Mouse (Mus musculus) thymus, postnatal 36 days (tissue): ENCODE measurements around the gene Pdzk1.

Experiments used
- DNase-seq, 2 experiments: peaks; one replicate each; pipeline ENCODE4 v3.0.0; 2022; ENCODE audit warnings: mixed read lengths in 2 of 2

Pdzk1 gene

DNA sequence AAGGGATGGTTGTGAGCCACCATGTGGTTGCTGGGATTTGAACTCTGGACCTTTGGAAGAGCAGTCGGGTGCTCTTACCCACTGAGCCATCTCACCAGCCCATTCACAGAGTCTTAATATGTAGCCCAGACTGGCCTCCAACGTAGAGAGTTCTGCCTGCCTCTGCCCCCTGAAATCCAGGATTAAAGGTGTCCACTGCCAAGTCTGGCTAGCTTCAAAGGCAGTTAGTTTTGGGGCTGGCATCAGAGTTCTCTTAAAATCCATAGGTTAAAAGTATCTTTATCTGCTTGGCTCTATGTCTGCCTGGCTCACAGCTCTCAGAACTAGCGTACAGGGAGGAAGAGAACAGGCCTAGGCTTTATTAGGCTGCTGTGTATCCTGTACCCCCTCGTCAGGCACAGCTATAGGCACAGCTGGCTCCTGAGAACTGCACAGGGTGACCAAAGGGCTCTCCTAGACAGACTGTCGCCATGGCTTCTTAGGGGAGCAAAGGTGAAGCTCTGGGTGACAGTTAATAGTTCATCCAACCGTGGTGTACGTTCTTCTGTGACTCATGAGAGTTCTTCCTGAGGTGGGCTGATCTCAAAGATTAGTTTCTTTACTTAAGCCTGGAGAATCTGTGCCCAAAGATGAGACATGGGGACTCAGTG lies 10.0 kb downstream of the Pdzk1 start:
- no peak for DNase-seq

DNA sequence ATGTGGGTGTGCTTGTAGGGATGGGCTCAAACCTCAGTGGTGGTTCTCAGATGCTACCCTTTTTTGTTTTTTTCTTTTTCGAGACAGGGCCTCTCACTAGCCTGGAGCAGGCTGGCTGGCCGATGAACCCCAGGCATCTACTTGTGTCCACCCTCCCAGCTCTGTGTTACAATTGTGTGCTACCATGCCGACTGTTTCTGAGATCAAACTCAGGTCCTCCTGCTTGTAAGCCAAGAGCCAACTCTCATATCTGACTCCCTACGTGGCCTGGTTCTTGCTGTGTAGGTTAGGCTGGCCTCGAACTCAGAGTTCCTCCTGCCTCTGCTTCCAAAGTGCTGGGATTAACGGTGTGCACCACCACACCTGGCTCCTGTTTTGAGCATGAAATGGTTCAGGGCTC lies 16.1 kb downstream of the Pdzk1 start:
- no peak for DNase-seq

DNA sequence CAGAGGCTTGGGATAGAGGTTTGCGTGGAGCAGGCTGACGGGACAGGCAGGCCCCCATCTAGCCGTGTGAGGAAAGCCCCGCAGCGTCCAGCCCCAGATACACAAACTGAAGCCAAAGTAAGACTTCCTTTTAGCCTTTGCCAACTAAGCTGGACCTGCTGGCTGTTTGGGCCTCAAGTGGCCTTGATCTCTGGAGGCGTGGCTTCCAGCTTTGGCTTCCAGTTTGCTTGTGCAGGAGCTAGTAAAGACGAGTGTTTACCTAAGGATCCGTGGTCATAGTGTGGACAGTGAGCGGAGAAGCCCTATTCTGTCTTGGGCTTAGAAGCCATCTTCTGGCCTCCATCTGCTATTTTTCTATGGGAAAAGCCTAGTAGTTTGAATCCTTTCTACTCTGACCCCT lies 16.7 kb downstream of the Pdzk1 start:
- DNase-seq: no peak

DNA sequence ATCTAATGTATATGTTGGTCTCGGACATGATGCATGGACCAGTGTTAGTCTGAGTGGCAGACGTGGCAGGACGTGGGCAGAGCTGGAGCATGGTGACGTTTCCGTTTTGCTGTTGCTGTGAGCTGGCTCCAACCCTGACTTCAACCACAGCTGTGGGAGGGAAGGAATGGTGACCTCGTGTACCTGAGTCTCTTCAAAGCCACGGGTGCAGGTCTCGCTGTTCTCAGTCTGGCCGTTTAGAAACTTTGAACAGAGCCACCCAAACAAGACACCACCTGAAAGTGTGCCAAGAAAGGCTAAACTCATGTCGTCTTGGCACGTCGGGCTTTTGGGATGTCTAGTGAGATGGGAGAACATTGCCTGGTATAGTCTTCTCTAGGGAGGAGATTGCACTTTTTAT lies 17.9 kb downstream of the Pdzk1 start:
- peak; percentile 11 to 20 for DNase-seq

DNA sequence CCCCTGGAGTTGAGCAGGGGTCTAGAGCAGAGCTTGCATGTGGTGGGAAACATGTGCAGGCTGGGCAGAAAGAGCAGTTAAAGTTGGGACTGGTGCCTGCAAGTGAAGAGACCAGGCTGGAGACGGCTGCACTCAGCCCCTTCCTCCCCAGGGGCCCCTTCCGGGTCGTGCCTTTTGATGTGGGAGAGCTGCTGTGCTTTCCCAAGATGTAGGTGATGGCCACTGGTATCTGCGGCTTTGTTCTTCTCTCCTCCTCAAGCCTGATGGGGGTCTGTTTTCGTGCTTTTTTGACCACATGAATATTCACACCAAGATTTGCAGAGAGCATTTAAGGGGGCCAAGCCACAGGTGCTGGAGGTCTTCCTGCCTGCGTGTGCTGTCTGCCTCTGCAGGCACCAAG lies 18.6 kb downstream of the Pdzk1 start:
- peak; percentile 46 to 50 for DNase-seq

DNA sequence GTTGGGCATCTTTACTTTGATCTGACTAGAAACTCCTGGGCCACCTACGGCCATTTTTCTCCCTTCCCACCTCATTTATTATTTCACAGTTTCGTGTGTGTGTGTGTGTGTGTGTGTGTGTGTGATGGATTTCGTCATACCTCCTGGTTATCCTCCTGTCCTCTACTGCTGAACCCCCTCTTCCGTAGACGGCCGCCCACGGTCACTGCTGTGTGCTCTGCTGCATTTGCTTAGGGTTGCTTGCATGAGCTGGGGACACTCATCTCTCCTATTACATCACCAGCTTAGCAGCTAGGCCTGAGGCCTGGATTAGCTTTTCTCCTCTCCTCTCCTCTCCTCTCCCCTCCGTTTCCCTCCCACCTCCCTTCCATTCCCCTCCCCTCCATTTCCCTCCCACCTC lies 19.4 kb downstream of the Pdzk1 start:
- no peak for DNase-seq

DNA sequence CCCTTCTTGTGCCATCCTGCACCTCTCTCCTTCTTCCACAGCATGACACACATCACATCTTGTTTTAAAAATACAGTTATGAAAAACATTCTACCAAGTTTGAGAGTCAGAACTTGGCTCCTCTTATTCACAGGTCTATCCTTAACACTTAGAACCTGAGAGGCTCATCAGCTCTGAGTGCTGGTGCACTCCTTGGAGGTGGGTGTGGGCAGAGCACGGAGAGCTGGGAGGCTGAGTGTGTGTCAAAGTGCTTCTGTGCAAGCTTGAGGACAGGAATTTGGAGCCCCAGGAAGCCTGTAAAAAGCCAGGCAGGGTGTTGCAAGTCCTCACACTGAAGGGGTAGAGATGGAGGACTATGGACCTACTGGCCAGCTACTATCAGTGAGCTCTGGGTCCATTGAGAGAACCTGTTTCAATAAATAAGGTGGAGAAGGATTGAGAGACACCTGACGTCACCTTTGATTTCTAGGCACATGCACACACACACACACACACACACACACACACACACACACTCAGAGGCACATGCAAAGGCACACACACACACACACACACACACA lies 20.2 kb downstream of the Pdzk1 start:
- DNase-seq: no peak

DNA sequence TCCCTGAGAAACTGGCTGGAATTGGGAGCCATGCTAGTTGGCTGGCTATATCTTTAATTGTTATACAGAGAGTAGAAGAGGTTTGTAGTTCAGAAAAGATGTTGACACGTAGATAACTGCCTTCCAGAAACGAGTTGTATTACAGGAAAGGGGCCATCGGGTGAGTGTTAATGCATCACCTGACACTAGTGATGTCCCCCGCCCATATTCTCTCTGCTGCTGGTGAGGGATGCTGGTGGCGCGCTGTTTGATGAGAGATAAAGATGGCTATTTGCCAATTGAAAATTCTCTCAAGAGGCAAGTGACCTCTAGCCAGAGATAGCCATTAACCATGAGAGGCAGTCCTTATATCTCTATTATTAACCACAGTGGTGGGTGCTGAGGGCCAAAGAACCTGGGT lies 23.5 kb downstream of the Pdzk1 start:
- no peak for DNase-seq

DNA sequence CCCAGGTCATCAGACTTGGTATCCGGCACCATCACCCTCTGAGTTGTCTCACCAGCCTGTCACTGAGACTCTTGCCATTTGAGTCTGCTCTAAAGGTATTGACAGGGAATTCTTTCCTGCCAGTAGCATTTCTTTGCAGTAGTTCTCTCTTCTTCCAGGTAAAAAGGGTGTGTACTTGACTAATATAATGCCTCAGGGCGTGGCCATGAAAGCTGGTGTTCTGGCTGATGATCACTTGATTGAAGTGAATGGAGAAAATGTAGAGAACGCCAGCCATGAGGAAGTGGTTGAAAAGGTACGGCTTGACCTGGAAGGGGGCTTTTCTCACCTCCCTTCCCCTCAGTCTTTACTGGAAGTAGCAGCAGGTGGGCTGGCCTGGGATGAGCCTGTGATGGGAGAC lies 25.3 kb downstream of the Pdzk1 start:
- DNase-seq: no peak

DNA sequence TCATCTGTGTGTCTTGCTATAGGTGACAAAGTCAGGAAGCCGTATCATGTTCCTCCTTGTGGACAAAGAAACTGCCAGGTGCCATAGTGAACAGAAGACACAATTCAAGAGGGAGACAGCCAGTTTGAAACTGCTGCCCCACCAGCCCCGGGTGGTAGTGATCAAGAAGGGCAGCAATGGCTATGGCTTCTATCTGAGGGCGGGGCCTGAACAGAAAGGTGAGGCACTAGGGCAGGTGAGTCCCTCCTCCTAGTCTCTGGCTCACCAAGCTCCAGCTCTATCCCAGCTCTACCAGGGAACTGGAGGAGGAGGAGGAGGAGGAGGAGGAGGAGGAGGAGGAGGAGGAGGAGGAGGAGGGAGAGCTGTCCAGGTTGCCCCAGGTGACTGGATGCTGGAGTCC lies 26.7 kb downstream of the Pdzk1 start:
- no peak for DNase-seq

DNA sequence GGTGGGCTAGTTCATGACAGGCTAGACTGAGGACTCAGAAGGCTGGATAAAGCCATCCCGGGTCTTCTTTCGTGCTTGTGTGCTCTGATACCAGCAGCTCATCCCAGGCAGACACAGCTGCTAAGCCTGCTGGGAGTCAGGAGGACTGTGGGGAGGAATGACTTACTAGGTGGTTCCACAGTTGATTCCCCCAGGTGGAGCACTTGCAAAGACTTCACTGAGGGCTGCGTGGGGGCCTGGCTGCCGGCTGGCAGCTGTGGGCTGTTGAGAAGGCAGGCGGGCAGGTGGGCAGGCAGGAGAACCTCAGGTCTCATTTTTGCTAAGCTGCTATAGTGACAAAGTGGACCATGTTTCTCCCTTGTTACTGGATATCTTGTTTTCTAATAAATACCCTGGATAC lies 31.4 kb downstream of the Pdzk1 start:
- DNase-seq: no peak

DNA sequence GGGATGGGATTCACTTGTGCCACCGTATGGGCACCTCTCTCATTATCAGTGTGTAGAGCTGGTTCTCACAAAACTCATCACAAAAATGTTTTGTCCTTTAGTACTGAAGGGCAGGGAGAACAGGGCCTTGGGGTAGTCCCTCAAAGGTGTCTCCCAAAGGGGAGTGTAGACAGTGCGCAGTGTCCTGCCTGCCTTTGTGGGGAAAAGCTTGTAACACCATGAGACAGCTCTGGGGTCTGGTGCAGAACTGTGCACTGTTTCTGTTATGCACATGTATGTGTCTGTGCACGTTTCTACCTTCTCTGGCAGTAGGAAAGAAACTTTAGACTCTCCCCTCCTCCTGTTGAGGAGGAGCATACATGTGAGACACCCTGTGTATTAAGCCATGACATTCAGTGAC lies 38.8 kb downstream of the Pdzk1 start:
- no peak for DNase-seq

DNA sequence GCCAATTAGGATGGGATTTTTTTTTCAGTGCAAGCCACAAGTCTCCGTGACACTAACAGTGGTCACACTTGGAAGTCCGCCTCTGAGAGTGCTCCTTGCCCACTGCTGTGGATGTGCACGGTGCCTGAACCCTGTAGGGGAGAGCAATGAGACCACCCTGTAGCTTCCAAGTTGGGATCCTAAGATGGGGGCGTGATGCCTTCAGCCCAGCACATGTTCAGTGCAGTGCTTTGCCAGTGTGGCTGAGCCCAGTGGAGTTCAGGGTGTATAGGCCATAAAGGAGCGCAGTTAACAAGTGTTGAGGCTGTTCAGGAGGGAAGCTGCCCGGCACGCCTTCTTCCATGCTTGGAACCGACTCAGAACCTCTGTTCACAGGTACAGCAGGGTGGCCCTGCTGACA lies 39.5 kb downstream of the Pdzk1 start:
- DNase-seq: no peak

DNA sequence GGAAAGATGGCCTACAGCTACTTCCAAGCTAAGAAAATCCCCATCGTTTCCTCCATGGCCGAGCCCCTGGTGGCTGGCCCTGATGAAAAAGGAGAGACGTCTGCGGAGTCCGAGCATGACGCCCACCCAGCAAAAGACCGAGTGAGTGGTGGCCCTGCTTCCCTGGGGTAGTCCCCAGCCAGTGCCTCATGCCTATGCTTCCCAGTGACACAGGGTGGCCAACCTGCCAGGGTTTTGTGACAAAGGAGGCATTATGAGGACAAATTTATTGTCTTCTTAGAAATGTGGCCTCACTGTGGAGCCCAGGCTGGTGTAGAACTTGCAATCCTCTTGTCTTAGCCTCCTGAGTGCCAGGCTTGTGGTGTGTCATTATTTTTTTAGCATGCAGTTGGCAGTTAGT lies 40.0 kb downstream of the Pdzk1 start:
- no peak for DNase-seq

DNA sequence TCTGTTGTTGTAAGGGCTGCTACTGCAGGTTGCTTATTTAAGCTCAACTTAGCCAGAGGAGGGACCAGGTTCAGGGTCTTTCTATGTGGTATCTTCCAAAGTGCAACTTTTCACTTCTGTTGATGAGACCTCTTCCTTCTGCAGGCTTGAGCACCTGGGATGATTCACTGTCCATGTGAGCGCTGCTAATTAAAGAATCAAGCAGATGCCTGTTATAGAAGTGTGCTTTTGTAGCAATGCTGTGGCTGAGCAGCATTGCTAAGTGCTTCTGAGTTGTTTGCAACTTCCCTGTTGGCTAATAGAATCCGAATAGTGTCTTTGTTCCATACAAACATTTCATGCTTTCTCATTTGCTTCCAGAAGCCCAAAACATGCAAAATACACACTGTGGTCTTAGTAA lies 41.2 kb downstream of the Pdzk1 start:
- no peak for DNase-seq

DNA sequence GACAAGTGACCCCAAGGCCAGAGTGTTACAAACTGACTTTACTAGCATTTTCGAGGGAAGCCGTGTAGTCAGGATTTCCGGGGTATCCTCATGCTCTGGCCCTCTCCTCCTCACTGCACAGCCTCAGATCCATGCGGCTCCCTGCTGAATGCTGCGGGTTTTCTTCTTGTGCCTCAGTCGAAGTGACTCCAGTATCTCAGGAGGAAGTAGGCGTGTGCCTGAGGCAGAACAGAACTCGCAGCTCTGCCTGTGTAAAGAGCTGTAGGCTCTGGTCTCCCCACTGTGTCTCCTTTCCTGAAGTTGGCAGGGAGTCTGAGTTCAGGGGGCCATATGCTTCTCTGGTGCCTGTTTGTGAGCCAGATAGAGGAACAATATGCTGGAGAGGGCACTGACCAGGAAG lies 42.0 kb downstream of the Pdzk1 start:
- DNase-seq: no peak

DNA sequence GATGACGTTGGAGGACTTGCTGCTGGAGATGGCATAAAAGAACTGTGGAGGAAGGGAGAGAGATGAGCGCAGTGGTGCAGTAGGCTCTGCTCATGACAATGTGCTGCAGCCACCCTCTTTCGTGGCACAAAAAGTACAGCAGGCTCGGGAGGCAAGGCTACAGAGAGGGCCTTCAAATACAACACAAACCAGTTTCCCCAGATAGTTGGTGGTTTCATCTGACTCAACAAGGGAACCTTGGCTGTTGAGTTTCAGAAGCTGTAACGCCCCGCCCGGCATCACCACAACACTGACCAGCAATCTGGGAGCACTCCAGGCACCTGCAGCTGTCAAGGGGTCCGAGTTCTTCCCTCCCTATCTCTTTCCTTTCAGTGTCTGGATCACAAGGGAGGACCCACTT lies 43.4 kb downstream of the Pdzk1 start:
- DNase-seq: no peak

DNA sequence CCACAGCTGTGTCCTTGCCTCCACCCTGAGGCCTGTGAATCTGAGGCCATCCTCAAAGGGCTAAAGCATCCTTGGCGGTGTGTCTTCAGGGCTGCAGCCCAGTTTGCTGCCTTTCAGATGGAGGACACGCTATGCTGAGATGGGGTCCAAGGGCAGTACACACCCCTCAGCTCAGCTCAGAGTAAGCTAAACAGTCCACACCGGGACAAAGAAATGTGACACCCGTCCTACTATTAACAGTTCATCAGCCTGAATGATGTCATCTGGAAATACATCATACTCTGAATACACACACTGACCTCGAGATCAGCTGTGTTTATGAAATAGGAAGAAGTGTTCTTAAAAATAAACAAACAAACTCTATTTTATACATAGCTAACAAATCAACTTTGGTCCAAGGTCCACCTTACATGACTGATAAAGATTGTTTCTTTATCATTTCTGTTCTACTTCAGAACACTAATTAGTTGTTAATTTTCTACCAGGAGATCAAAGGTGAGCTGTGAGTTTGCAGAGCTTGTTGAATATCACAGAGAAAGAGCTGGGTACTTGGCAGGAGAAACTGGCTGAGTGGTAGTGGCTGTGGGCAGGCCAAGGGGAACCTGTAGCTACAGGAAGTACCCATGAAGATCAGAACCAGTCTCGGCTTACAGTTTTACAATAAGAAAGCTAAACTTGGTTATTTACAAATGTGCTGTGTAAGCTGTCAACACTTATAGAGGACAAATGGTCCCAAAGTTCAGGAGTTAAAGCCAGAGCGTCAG lies 45.9 kb downstream of the Pdzk1 start:
- no peak for DNase-seq

DNA sequence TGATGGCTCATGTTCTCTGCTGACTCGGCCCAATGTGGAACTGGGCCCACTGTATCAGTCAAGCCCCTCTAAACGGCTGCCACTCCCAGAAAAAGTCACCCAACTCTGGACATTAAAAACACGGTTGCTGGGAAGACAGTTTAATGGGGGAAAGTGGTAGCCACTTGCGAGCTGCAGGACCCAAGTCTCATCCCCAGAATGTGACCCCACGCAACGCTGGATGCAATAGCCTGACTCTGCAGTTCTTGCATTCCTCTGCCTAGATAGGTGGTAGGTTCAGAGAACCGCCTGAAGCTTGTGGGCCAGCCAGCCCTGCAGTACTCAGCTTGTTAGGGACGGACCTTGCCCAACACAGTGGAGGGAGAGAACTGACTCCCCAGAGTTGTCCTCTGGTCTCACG lies 50.5 kb downstream of the Pdzk1 start:
- DNase-seq: no peak

DNA sequence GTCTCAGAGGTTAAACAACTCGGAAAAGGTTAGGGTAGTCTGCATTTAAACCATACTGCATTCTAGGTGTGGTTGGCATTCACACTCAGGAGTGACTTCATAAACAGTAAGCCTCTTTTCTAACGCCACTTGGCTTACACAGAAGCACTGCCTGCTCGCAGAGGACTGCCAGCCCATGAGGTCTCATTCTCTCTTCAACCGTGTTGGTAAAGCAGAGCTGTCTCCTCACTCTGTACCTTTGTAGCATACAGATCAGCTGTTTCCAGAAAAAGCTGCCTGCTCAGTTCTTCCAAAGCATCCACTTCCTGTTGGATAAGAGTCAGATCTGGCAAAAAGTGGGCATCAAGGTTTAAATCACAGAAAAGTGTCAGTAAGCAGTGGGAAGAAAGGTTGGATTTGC lies 51.3 kb downstream of the Pdzk1 start:
- no peak for DNase-seq

DNA sequence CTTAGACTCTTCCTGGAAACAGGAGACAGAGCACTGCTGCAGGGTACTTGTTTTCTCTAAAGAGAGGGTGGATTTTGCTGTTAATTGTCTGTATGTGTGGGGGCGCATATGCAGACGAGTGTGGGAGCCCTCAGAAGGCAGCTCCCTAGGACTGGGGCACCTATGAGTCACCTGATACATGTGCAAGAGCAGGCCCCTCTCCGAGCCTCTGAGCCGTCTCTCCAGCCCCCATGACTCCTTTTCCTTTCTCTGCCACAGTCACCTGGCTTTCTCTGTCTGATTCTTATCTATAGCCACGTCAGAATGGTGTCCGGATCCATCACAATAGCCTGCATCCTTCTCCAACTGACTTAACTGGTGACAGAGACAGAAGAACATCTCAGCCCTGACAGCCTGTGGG lies 52.5 kb downstream of the Pdzk1 start:
- DNase-seq: no peak

DNA sequence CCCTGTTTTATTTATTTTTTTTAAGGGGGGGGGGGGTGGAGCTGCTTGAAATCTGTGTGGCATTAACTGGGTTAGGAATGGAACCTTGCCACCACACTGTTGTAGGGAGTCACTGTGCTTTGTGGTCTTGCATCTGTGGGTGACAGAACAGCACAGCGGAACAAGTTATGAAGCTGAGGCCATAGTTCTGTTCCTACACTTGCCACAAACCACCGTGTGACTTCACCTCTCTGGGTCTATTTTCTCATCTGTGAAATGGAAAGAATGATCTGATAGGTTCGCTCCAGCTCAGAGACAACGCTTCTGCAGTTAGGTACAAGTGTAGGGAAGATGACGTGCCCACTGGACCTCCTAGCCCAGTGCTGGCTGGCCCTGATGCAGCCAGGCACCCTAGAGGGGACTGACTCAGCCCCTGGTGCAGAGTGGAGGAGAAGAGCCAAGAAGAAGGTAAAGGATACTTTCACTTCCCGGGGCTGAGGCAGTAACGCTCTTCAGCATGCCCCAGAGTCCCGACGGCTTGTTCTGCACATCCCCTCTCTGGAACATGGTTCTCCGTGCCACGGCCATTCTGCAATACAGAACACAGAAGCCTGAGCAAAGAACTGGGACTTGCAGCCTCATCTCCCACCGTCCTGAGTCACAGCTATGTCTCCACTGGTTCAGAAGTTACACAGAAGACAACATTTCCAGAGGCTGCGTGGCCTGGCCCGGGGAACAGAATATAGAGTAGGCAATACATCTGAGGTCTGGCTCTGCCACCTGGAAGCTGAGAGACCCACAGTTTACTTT lies 53.2 kb downstream of the Pdzk1 start:
- no peak for DNase-seq

DNA sequence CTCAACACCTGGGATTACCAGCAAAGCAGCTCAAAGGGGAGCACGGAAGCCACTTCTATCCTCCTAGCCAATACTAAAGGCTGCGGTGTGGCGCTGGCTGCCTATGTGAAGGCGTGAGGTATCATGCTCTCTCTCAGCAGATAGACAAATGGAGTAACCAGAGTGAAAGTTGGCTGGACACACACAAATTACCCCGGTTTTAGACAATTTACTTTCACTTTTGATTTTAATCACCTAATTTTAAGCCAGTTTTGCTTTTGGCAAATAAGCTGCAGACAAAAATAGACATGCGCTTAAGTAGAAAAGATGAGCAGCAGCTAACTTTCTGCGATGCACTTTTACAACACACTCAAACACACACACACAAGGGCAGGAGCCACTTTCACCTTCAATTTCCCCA lies 54.6 kb downstream of the Pdzk1 start:
- no peak for DNase-seq
